Mouse (Mus musculus): Measurements from ENCODE around the gene Cpsf4.
"Not testable (repeated sequence)": the region's sequence is repeated elsewhere in the genome, so short reads cannot be mapped to it uniquely, and the experiment has no call there.

Cpsf4 gene

DNA sequence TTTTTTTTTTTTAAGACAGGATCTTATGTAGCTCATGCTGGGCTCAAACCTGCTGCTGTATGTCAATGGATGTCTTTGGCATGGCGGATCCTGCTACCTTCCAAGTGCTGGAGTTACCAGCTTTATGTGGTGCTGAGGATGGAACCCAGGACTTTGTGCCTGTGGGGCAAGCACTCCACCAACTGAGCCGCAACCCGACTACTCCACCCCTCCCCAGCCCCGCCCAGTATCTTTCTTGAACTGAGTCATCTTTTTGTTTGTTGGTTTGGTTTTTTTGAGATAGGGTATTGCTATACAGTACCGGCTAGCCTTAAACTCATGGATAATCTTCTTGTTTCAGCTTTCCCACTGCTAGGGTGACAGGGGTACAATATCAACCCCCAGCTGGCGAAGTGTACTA is 22.4 kb downstream of the Cpsf4 start:
- no peak for DNase-seq

DNA sequence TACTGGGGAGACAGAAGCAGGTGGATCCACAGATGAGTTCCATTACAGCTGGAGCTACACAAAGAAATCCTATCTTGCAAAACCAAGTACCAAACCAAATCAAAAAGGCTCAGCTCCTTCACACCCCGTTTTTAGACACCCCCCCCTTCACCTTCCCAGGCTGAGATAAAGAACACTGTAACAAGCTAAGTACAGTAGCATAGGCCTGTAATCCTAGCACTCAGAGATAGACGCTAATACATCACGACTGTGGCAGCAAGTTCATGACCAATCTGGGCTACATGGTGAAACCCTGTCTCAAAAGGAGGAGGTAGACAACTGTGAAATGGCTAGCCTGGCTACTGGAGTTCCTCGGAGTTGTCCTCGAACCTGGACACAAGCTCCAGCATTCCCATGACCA is 23.4 kb downstream of the Cpsf4 start:
- DNase-seq = no peak

DNA sequence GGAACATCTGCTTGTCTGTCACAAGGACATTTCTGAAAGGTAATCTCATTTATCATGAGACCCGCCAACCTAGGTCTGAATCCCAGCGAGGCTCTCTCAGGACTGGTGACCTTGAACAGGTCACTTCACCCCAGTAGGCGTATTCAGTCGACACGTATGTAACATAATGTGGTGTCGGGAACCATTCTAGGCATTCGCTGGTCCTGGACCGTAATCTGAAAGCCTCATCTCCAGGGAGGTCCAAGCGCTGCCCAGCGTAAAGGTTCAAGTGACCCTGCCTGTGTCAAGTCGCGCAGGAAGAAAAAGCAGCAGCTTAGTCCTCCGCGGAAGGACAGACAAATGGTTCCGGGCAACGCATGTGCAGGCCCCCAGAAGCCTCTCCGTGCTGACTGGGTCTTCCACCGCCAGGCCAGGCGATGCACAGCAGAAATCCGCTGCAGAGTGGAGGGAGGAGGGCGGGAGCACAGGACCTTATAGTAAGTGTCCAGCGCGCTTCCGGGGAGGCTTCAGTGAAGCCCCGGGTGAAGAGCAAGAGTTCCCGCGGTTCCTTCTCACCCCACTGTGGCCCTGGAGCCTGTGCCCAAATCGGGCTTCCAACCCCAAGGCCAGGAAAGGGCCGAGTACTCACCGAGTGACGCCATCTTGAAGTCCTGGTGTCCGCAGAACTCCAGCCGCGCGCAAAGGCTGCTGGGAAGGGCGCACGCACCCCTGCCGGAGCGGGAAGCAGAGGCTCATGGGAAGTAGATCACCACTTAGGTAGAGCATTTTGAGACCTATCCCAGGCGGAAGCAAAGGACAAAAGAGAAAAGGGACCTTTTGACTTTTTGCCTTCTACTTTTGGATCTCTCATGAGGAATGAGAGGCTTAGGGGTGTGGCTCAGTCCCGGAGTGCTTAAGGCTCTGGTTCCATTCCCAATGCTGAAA is 24.1 kb downstream of the Cpsf4 start:
- DNase-seq = peak; percentile 96

DNA sequence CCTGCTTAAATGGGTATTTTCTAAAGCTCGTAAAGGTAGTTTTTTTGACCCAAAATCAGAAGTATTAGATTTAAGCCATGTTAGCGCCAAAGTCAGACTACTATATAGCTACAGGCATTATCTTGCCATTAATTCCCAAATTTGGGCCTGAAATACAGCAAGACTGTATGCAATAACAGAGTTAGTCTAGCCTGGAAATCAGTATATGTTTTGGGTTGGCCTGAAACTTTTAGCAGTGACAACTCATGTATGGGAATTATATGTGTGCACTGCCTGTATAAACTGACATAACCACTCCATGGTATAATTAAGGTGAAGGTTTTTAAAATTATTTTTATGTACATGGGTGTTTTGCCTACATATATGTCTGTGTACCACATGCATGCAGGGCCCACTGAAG is 24.9 kb downstream of the Cpsf4 start, which contains the start of gene Atp5j2:
Atp5j2 (minus strand) TSS at position 101 of the 400 bp plus-strand sequence.
- no peak for DNase-seq

DNA sequence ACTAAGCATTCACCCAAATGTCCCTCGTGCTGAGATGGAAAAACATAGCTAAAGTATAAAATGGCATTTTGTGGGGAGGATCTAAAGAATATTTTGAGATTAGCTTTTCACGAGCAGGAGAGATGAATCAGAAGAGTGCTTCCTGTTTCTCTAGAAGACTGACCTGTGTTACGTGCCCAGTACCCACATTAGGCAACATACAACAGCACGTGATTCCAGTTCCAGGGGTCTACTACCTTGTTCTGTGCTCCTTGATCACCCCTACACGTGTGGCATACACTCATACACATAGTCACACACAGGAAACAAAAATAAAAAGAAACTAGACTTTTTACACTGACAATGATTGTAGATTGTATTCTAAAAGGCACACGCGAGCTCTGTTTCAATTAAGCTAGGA is 33.4 kb downstream of the Cpsf4 start:
- no peak for DNase-seq

DNA sequence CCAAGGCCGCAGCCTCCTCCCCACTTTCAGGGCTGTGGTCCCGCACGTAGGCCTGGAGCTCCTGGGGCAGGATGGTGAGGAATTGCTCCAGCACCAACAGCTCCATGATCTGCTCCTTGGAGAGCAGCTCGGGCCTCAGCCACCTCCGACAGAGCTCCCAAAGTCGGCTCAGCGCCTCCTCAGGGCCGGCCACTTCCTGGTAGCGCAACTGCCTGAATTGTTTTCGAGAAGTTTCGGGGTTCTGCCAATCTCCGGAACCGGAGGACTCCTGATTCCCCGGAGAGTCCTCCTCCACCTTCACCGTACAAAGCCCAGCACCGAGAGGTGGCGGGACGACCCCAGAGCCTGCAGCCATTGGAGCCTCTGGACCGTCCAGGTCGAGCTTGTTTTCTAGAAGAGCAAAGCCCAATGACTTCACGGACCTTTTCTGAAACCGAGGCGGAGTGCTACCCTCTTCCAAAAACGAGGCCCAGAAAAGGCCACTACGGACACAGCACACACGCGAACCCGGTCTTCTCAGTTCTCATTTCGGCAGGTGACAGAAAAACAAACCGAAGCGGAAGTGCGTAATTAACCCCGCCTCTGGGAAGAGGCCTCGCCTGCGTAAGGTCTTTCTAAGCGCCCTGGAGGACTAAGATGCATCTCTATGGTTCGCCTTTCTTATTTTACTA is 34.4 kb downstream of the Cpsf4 start, which contains the start of gene Zkscan14:
Zkscan14 (minus strand) TSS at position 548 of the 671 bp plus-strand sequence.
- DNase-seq = peak; percentile 81

DNA sequence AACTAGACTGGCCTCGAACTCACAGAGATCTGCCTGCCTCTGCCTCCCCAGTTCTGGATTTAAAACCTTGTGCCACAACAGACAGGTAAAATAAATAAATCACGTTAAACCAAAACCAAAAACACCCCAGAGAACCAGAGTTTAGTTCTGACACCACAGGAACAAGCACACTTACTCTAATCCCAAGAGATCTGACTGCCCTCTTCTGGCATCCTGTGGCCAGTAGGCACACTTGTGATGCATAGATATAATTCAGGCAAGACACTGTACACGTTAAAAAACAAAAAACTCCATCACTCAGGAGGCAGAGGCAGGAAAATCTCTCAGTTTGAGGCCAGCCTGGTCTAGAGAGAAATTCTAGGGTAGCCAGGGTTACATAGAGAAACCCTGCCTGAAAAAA is 35.4 kb downstream of the Cpsf4 start:
- no peak for DNase-seq

DNA sequence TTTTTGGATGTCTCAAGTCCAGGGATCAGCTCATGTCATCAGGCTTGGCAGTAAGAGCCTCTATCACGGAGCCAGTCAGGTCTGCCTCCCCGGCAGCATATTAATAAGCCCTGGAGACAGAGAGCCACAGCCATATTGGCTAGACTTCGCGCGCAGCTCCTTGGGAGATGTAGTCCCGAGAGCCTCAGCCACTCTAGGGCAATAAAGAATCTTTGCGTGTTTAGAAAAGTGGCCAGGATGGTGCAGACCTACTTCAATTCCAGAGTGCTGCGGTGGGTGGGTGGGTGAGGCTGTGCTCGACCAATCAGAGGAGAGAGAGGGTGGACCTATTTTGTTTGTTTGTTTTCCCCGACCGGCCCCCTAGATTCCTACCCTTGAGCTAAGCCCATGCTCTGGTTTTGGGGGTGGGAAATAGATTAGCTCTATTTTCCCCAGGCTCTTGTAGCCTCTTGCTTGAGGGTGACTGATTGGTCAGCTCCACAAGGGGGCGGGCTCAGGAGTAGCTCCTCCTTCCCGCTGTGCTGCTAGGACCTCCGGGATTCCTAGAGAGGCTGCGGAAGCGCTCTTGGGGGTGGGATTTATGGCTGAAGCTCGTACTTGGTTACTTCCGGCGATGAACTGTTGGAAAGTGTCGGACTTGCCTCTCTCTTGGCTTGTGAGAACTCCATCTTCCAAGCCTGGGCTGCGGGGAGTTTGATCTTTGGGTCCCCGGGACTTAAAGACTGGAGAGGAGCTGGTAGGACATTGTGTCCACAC is 37.1 kb downstream of the Cpsf4 start, which contains the start of gene Zkscan5:
Zkscan5 (plus strand) TSS at position 627 of the 756 bp plus-strand sequence.
- peak; percentile 98 for DNase-seq

DNA sequence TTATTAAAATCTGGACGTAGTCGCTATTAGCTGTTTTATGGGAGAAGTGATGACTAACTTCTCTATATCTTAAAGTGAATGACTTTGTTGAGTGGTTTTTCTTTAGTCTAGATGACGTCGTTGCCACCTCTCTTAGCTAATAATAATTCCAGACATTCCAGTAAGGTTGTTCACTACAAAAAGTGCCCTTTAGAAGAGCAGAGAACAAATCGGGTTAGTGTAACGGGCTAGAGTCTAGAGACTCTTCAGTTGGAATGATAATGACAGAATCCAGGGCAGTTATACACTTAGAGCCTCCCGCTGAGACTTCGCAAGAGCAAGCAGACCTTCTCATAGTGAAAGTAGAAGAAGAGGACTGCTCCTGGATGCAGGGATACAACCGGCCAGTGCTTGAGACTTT is 38.0 kb downstream of the Cpsf4 start:
- no peak for DNase-seq

DNA sequence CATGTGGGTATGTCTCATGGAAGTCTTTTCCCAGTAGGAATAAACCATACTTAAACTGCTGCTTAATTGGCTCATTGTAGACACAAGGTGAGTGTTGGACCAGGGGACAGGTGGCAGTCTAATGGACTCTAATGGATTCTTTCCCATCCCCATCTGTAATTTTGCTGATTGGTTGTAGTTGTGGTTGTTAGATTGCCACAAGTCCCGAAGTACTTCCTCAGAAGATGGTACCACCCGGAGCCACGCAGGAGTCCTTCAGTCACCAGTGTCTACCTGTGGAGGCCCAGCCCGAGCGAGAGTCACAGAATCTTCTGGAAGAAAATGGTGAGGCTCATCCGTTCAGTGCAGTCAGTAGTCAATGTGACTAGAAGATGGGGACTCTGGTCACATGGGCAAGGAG is 40.4 kb downstream of the Cpsf4 start:
- DNase-seq = no peak

DNA sequence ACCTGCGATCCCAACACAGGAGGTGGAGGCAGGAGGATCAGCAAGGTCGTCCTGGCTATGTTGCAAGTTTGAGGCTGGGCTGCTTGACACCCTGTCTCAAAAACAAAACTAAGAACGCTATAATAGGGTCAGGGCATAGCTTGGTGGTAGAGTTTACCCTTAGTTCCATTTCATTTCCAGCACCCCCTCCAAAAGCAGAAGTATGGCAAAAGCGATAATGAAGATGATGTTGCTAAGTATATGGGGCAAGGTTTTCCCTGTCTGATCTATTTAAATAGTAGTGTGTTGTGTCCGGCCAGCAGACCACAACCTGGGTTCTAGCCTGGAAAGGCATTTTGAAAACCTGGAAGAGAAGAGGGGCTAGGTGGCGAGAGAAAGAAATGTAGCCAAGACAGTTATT is 40.9 kb downstream of the Cpsf4 start:
- DNase-seq = no peak

DNA sequence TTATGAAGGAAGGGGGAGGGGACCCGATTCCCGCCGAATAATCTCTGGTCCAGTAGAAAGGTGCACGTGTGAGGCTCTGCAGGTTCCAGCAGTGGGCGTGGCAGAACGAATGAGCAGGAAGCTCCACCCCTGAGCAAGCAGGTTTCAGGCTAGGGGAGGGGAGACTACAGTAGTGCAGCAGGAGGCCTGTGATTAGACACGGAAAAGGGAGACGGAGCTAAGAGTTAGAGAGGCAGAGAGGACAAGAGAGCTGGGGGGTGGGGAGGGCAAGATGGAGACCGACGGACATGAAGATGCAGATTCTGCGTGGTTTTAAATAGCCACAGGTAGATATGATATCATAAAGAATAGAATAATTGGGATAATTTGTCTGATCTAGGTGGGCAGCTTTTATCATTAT is 41.4 kb downstream of the Cpsf4 start:
- not testable (repeated sequence) for DNase-seq

DNA sequence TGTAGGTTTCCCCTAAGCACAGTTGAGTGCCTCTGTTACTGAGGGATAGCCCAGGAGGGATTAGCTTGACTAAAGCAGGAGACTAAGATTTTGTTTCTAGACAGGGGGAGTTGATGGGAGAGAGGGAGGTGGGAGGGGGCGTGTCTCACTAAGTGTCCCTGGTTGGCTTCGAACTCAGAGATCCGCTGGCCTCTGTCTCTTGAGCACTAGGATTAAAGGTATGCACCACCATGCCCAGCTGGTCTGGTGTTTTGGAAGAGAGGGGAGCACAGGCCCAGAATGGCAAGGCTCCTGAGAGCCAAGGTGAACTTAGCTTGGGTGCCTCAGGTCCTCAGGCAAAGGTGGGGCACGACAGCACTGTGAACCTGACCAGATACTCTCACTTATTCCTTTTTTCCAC is 44.3 kb downstream of the Cpsf4 start:
- no peak for DNase-seq

DNA sequence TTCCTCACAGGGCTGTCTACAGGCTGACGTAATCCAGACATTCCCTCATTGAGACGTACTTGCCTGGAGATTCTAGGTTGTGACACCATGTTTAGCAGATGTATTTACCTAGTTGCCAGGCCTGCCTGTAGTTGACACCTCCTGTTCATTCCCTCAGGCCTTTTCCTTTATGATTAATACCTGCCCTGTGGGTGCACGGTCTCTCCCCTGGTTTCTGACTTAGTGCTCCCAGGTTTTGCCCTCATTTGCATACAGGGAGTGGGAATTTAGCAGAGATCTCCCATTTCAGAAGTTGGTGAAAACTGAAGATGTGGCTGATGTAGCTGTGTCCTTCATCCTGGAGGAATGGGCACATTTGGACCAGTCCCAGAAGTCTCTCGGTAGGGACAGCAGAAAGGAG is 45.2 kb downstream of the Cpsf4 start:
- DNase-seq = no peak

DNA sequence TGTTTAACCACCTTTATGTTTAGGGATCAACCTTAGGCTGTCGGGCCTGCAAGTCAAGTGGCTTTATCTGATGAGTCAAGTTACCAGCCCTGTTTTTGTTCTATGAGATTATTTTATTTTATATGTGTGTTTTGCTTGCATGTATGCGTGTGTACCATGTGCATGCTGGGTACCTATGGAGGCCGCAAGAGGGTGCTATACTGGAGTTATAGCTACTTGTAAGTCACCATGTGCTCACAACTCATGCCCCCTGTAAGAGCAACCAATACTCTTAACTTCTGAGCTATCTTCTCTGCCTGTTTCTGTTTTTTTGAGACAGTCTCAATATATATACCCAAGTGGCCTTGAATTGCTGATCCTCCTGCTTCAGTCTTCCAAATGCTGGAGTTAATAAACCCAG is 46.5 kb downstream of the Cpsf4 start:
- DNase-seq = no peak

DNA sequence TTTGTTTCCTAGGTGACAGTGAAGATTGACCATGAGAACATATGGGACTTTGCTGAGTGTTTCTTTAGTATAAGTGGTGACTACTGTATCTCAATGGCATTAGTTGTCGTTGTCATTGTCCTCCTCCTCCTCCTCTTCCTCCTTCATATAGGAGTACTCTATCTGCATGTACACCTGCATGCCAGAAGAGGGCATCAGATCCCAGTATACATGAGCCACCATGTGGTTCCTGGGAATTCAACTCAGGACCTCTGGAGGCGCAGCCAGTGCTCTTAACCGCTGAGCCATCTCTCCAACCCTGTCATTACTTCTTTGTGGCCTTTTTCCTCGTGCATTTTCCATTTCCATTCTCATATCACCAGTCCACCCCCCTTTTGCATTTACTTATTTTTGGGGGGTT is 47.7 kb downstream of the Cpsf4 start:
- DNase-seq = no peak

DNA sequence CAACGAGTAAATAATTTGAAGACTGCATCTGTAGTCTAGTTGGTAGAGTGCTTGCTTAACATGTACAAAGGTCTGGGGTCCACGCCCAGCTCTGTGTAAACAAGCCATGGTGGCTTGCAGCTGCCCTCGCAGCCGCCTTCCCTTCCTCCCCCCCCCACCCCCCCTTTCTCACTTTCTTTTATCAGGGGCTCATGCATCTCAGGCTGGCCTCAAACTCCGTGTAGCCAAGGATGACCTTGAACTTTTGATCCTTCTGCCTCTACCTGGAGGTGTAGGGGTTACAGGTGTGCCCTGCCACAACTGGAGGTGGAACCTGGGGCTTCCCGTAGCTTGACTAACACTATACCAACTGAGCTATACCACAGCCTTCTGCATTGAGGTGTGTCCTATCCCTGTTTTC is 50.7 kb downstream of the Cpsf4 start:
- no peak for DNase-seq

DNA sequence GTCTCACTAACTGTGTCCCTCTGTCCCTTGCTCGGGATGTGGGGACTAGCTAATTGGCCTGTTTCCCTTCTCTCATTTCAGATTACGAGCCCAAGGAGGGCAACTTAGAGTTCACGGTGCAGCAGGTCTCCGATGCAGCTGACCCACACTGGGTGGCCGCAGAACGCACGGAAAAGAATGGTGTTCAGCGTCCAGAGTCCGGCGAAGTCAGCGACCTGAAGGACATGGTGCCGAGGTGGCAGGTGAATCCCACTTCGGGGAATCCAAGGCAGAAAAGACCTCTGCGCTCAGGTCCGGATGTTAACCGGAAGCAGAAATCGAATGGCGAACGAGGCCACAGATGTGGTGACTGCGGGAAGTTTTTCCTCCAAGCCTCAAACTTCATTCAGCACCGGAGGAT is 51.2 kb downstream of the Cpsf4 start:
- DNase-seq = no peak

DNA sequence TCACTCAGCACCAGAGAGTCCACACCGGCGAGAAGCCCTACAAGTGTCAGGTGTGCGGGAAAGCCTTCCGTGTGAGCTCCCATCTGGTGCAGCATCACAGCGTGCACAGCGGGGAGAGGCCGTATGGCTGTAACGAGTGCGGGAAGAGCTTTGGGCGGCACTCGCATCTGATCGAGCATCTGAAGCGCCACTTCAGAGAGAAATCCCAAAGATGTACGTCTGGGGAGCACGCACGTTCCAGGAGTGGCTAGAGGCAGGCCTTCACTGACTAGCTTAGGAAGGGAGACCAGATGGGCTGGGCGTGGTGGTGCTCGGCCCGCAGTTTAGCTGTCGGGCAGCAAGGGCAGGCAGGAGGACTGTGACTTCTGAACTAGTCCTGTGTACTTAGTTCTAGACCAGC is 51.7 kb downstream of the Cpsf4 start:
- DNase-seq = no peak

DNA sequence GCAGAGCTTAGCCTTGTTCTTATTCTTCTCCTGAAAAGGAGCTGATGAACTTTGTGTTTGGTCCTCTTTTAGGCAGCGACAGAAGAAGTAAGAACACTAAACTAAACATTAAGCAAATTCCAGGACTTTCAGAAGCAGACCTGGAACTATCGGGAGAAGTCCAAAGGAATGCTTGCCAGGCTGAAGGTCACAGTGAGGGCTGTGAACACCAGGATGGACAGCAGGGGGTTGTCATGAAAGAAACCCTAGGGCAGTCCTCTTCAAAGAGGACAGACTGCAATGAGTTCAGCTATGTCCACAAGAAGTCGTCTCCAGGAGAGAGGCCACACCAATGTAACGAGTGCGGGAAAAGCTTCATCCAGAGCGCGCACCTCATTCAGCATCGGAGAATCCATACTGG is 53.0 kb downstream of the Cpsf4 start:
- DNase-seq = no peak

DNA sequence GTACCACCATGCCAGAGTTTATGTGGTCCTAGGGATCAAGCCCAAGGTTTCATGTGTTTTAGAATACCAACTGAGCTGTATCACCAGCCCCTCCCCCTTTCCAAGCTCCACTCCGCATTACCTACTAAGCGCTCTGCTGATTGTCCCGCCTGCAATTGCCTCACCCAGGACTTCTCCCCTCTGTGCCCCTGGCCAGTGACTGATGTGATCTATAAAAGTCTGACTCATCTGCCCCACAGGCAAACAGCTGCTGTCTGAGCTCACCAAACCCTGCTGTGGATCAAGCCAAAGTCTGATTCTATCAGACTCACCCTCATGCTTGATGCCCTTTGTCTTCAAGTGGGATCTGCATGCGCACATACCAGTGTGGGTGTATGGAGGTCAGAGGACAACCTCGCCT is 55.8 kb downstream of the Cpsf4 start:
- DNase-seq = no peak

DNA sequence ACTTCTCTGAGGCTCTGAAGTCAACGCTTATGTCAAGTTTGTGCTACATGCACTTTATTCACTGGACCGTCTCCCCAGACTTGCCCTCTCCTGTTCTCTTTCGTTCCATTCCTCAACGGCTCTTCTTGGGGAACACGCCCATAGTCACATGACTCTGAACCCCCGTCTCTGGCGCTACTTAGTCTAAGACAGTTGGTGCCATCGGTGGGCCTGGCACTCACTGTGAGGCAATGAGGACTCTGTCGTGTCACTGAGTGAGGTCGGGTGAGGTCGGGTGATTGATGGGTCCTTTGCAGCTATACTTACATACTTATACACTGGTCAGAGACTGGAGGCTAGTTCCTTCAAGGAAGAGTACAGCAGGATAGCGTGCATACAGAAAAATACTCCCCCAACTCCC is 56.4 kb downstream of the Cpsf4 start:
- DNase-seq = no peak

DNA sequence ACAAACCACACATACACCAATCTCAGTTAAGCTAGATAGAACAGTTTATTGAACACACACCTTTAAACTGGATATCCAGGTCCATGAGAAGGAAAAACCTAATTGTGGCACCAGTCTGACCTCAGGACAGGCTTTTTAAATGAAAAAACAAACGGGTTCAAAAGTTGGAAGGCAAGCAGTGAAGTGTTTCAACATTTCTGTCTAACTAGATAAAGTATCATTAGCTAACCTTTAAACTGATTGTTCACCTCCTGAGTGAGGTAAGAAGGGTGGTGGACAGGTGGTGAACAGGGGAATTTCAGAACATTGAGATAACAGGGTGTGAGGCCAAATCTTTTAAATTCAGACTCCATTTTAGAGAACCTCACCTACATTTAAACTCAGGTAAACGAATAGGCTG is 59.4 kb downstream of the Cpsf4 start:
- no peak for DNase-seq

Data from right cerebral cortex, adult 18-20 months (tissue).